Mouse (Mus musculus) embryonic stem cell, embryonic (primary cell): ENCODE measurements around the gene Gpr37l1.

Source experiments
- CTCF ChIA-PET, 4 experiments: fragments of 300-600 bp in 2 of 4; fragments of 350-600 bp in 2 of 4; sonication (Branson Sonifier 250); formaldehyde crosslinking; loops; one replicate each; lab custom pipeline; 2022; ENCODE audit warnings: inconsistent platforms in 2 of 4; lab: Charles Lee
- POLR2A ChIA-PET, 4 experiments: fragments of 300-600 bp in 2 of 4; fragments of 350-600 bp in 2 of 4; sonication (Branson Sonifier 250); formaldehyde crosslinking; loops; one replicate each; lab custom pipeline; 2022; ENCODE audit warnings: antibody characterized with exemption in 4 of 4, inconsistent platforms in 1 of 4; lab: Charles Lee

Gene Gpr37l1

DNA sequence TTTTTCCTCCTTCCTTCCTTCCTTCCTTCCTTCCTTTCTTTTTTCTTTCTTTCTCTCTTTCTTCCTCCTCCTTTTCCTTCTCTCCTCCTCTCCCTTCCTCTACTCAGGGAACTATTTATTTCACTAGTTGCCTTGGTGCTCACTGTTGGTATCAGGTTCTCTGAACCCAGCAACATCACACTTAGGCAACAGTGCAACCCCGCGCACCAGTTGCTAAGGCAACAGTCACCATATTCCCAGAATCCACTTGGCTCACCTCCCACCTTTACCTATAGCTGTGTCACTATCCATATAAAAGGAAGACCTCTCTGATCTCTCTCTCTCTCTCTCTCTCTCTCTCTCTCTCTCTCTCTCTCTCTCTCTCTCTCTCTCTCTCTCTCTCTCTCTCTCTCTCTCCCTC is 19.5 kb upstream of the Gpr37l1 start:
- ChIA-PET POLR2A (interaction anchor here in 3 of 4 experiments (0.6 to 18.9 kb wide), 11 partner anchors 11 to 953 kb away, joined by 3 to 292 read pairs (median 23); partner anchors contain the start of gene Elf3 (in 2 of the 3)), CTCF (interaction anchor here in 2 of 4 experiments (0.7 to 1.8 kb wide), 3 partner anchors 15 to 624 kb away, joined by 4 to 6 read pairs (median 5); no protein-coding TSS in a partner anchor)

DNA sequence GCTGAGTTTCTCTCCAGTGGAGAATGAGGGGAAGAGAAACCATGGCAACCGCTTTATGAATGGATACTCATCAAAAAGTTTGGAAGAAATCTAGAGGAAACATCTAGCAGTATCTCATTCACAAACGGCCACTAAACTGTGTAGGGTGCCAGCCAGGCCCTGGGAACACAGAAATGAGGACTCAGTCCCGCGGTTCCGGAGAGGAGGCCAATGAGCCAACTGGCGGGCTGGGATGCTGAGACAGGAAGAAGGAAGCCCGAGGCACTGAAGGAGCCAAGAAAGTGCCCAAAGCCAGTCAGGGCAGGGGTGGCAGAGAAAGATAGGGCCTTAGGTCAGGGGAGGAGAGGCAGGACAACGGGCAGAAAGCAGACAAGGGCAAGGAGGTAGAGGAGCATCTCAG is 18.9 kb upstream of the Gpr37l1 start:
- POLR2A ChIA-PET, result interaction anchor here (0.6 to 18.9 kb wide), 25 partner anchors 7 to 954 kb away, joined by 3 to 292 read pairs (median 5); partner anchors contain the start of gene Elf3 (in 3 of the 4)
- CTCF ChIA-PET, result interaction anchor here (0.6 to 1.8 kb wide), 5 partner anchors 14 to 625 kb away, joined by 4 to 6 read pairs (median 5); no protein-coding TSS in a partner anchor

- CTCF ChIA-PET, result interaction anchor here (0.5 to 1.8 kb wide), 7 partner anchors 13 to 354 kb away, joined by 3 to 8 read pairs (median 4); no protein-coding TSS in a partner anchor
- POLR2A ChIA-PET, result interaction anchor here (0.6 to 18.9 kb wide), 27 partner anchors 8 to 72 kb away, joined by 3 to 292 read pairs (median 4); partner anchors contain the start of genes Elf3 (in 3 of the 4) and Arl8a (in 1 of the 4)
These were observed 18.5 kb upstream of the Gpr37l1 start for GRCm38 (mm10) chr1:135185936-135186335.

DNA sequence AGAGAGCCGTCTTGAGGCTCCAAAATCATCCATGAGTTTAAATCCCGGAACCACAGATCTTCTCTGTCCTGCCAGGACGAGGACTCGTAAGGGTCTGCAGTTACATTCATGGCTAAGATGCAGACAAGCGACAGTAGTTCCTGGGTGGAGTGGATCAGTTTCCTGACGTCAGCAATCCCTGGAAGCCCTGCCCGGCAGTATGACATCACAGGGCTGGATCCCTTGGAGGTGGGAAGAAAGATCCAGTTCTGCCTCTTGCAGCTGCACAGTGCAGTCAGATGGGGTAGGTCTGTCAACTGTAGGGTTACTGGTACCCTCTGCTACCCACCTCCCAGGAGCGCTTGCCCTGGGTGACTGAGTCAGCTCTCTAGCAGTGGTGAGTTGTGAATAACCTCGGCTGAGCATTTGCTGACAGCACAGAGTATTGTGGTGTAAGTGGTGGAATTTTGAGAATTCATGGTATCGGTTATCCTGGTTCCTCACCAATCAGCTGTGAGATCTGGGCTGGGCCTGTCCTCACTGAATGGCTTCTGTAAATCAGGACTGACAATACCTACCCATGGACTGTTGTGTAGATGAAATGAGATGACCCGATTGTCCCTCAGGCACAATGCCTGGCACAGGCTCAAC is 16.6 kb upstream of the Gpr37l1 start:
- POLR2A ChIA-PET, result interaction anchor here (0.7 to 18.9 kb wide), 12 partner anchors 8 to 73 kb away, joined by 3 to 292 read pairs (median 8); partner anchors contain the start of gene Elf3 (in 2 of the 4)

GRCm38 (mm10) chr1:135183448-135183847 is 16.0 kb upstream of the Gpr37l1 start:
- CTCF ChIA-PET, result interaction anchor here in 3 of 4 experiments (0.6 to 2.2 kb wide), 4 partner anchors 11 to 211 kb away, joined by 3 to 9 read pairs (median 5); no protein-coding TSS in a partner anchor

More for the DNA sequence above, 16.6 kb upstream of the Gpr37l1 start:
- CTCF ChIA-PET, result interaction anchor here in 1 of 4 experiments (0.8 to 1.7 kb wide), 2 partner anchors 15 to 78 kb away, joined by 3 to 5 read pairs; no protein-coding TSS in a partner anchor

GRCm38 (mm10) chr1:135182975-135183374 is 15.5 kb upstream of the Gpr37l1 start:
- ChIA-PET CTCF (interaction anchor here in 3 of 4 experiments (0.5 to 2.2 kb wide), 5 partner anchors 11 to 210 kb away, joined by 3 to 9 read pairs (median 3); no protein-coding TSS in a partner anchor), POLR2A (interaction anchor here in 3 of 4 experiments (0.5 to 18.9 kb wide), 18 partner anchors 8 to 74 kb away, joined by 3 to 292 read pairs (median 6); partner anchors contain the start of gene Elf3 (in 2 of the 3))

More at GRCm38 (mm10) chr1:135183448-135183847, 16.0 kb upstream of the Gpr37l1 start:
- POLR2A ChIA-PET, result interaction anchor here in 3 of 4 experiments (0.6 to 18.9 kb wide), 17 partner anchors 8 to 74 kb away, joined by 3 to 292 read pairs (median 7); partner anchors contain the start of gene Elf3 (in 2 of the 3)

DNA sequence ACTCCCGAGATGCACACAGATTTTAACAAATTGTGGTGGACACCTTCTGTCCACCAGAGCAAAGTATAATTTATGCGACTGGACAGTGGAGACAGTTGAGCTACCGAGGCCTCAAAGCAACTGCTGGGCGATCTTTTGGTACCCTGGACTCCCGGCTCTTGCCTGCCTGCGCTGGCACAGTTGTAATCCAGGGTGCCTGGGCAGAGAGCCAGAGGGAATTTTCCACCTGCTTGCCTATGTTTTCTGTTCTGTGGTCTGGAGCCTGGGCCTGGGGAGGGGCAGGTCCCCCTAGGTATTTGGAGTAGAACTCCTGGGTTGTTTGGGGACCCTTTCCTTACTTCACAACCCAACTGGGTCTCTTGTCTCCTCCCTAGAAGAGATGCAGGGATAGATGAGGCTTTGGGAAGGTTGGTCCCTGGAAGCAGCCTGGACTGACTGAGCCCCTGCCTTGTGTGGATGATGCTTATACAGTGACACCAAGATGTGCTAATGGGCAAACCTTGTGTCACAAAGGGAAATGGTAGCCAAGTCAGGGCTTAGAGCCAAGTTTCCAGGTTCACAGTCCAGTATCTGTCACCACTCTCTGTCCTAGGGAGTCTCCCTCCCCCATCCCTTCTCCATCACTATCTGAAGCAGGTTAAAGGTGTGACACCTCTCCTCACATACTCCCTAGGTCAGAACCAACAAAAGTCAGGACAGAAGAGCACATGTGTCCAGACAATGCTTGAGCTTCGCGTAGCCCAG is 14.6 kb upstream of the Gpr37l1 start:
- ChIA-PET POLR2A (interaction anchor here in 3 of 4 experiments (0.7 to 18.9 kb wide), 23 partner anchors 8 to 97 kb away, joined by 3 to 292 read pairs (median 4); partner anchors contain the start of gene Elf3 (in 2 of the 3)), CTCF (interaction anchor here in 2 of 4 experiments (0.5 to 2.2 kb wide), 4 partner anchors 10 to 75 kb away, joined by 3 to 7 read pairs (median 4); no protein-coding TSS in a partner anchor)

GRCm38 (mm10) chr1:135181275-135181674 is 13.8 kb upstream of the Gpr37l1 start:
- ChIA-PET CTCF (interaction anchor here in 3 of 4 experiments (0.6 to 2.2 kb wide), 4 partner anchors 9 to 76 kb away, joined by 3 to 7 read pairs (median 4); no protein-coding TSS in a partner anchor), POLR2A (interaction anchor here in 3 of 4 experiments (0.7 to 18.9 kb wide), 19 partner anchors 9 to 102 kb away, joined by 3 to 292 read pairs (median 4); partner anchors contain the start of genes Elf3 (in 2 of the 3) and Rnpep (in 1 of the 3))

GRCm38 (mm10) chr1:135180830-135181229 is 13.3 kb upstream of the Gpr37l1 start:
- ChIA-PET CTCF (interaction anchor here in 3 of 4 experiments (0.6 to 1.5 kb wide), 3 partner anchors 9 to 76 kb away, joined by 3 to 4 read pairs (median 3); no protein-coding TSS in a partner anchor), POLR2A (interaction anchor here in 3 of 4 experiments (0.7 to 18.9 kb wide), 19 partner anchors 9 to 103 kb away, joined by 3 to 292 read pairs (median 4); partner anchors contain the start of genes Elf3 (in 2 of the 3) and Rnpep (in 1 of the 3))

- CTCF ChIA-PET, result interaction anchor here in 2 of 4 experiments (0.6 to 1.1 kb wide), 4 partner anchors 22 to 93 kb away, joined by 3 to 5 read pairs (median 4); no protein-coding TSS in a partner anchor
- POLR2A ChIA-PET, result interaction anchor here in 3 of 4 experiments (0.6 to 18.9 kb wide), 21 partner anchors 10 to 179 kb away, joined by 3 to 299 read pairs (median 5); partner anchors contain the start of genes Elf3 (in 3 of the 3) and Timm17a (in 1 of the 3)
These were observed 11.4 kb upstream of the Gpr37l1 start for GRCm38 (mm10) chr1:135178863-135179262.

GRCm38 (mm10) chr1:135177724-135178123 is 10.2 kb upstream of the Gpr37l1 start:
- ChIA-PET CTCF (interaction anchor here in 2 of 4 experiments (0.7 to 0.9 kb wide), 2 partner anchors 23 to 132 kb away, joined by 3 to 4 read pairs; no protein-coding TSS in a partner anchor), POLR2A (interaction anchor here in 3 of 4 experiments (1.1 to 18.9 kb wide), 17 partner anchors 8 to 78 kb away, joined by 3 to 299 read pairs (median 5); partner anchors contain the start of gene Elf3 (in 2 of the 3))

GRCm38 (mm10) chr1:135175176-135175575 is 7.7 kb upstream of the Gpr37l1 start:
- ChIA-PET POLR2A (interaction anchor here in 3 of 4 experiments (0.8 to 18.9 kb wide), 14 partner anchors 8 to 83 kb away, joined by 3 to 299 read pairs (median 5); partner anchors contain the start of gene Elf3 (in 3 of the 3)), CTCF (interaction anchor here in 1 of 4 experiments (0.6 to 0.8 kb wide), 2 partner anchors 45 to 66 kb away, joined by 3 read pairs; no protein-coding TSS in a partner anchor)

GRCm38 (mm10) chr1:135173311-135173710 is 5.8 kb upstream of the Gpr37l1 start:
- ChIA-PET POLR2A (interaction anchor here (0.6 to 18.9 kb wide), 33 partner anchors 9 to 206 kb away, joined by 3 to 299 read pairs (median 6); partner anchors contain the start of genes Elf3 (in 3 of the 4), Arl8a (in 1 of the 4), Lmod1 (in 1 of the 4) and Timm17a (in 1 of the 4)), CTCF (interaction anchor here (0.6 to 4.5 kb wide), 26 partner anchors 12 to 1471 kb away, joined by 3 to 103 read pairs (median 6); partner anchors contain the start of gene Elf3 (in 3 of the 4))

DNA sequence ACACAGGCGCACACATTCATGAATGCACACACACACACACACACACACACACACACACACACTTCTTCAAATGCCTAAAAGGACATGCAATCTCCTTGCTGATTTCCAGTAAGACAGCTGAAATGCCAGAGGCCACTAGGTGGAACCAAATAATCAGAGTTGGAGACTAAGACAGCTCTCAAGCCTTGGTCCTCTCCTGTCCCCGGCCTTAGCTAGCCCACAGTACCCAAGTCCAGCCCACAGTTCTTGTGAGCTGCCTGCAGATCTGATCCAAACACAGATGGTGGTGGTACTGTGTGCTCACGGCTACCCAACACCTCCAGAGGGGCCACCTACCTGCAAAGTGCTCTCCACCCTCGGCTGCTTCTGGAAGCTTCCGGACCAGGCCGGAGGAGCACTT is 4.5 kb upstream of the Gpr37l1 start:
- POLR2A ChIA-PET, result interaction anchor here (0.6 to 18.9 kb wide), 58 partner anchors 9 to 515 kb away, joined by 3 to 299 read pairs (median 5); partner anchors contain the start of genes Elf3 (in 3 of the 4), Arl8a (in 2 of the 4) and Timm17a (in 2 of the 4)
- CTCF ChIA-PET, result interaction anchor here (0.6 to 4.5 kb wide), 126 partner anchors 8 to 620 kb away, joined by 3 to 103 read pairs (median 4); partner anchors contain the start of genes Elf3 (in 3 of the 4), Lmod1 (in 1 of the 4), Rnpep (in 1 of the 4) and Shisa4 (in 1 of the 4)

GRCm38 (mm10) chr1:135171202-135171601 is 3.7 kb upstream of the Gpr37l1 start:
- ChIA-PET CTCF (interaction anchor here (0.6 to 4.5 kb wide), 43 partner anchors 12 to 528 kb away, joined by 3 to 103 read pairs (median 7); partner anchors contain the start of genes Elf3 (in 3 of the 4) and Lmod1 (in 1 of the 4)), POLR2A (interaction anchor here in 3 of 4 experiments (0.7 to 18.9 kb wide), 20 partner anchors 10 to 208 kb away, joined by 3 to 299 read pairs (median 6); partner anchors contain the start of genes Elf3 (in 2 of the 3), Arl8a (in 1 of the 3) and Timm17a (in 1 of the 3))
